Mouse (Mus musculus) layer of hippocampus, postnatal 25 days (tissue): ENCODE results near the gene Dusp5. TPM values are rescaled to one million over a fixed set of nuclear protein-coding genes. Genes with fewer than 3 reads are reported as not detected.
"Not testable (repeated sequence)": the region's sequence is repeated elsewhere in the genome, so short reads cannot be mapped to it uniquely, and the experiment has no call there.

Experiments used
- DNase-seq, 2 experiments: peaks; one replicate each; pipeline ENCODE4 v3.0.0; 2022; ENCODE audit warnings: mixed read lengths in 2 of 2, low spot score in 1 of 2; ENCODE audit errors: extremely low spot score in 1 of 2
- total RNA-seq, 2 experiments: library from RNA; stranded (reverse); gene quantifications; 2 replicates each; pipeline ENCODE4 v1.2.3; 2021

Dusp5 gene
- 10 to 100 TPM; 19.6 to 23.9 TPM for total RNA-seq

DNA sequence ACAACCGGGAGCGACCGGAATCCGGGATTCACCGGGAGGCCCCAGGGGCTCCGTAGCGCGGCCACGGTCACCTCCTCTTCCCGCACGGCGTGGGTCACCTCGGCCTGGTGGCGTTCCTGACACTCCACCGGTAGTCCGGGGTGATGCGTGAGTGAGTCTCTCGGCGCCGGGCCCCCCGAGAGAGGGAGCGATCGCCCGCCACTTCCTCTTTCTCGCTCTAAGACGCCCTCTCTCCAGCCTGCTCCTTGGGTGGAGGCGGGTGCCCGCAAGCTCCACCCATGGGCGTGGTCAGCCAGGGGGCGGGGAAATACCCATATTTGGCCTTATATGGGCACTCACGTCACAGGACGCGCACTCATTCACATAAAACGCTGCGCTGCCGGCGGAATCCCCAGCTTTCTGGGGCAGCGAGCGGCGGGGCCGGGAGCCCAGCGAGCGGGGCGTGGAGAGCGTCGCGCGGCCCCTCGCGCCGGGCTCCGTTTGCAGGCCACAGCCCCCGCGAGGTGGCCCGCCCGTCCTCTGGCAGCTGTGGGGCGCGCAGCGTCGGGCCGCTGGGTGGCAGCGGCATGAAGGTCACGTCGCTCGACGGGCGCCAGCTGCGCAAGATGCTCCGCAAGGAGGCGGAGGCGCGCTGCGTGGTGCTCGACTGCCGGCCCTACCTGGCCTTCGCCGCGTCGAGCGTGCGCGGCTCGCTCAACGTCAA is at the start of gene Dusp5:
Dusp5 (plus strand) TSS at position 358 of the 703 bp plus-strand sequence.
- DNase-seq = peak; percentile 88

DNA sequence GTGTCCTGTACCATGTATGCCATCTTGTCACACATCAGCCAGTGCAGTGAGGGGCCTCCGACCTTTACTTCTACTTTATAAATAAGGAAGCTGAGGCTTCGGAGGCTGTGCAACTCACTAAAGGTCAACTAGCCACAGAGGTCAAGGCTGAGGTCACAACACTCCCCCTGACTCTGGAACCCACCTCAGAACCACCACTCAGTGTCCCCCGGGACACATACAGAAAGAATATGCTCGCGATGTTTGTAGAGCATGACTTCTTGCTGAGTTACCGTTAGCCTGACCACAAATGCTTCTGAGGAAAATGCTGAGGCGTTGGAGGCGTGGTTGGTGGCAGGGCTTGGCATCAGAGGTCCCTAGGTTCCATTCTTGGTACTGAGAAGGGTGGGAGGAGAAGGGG is 49.3 kb upstream of the Dusp5 start:
- no peak for DNase-seq

GRCm38 (mm10) chr19:53482093-53482492 is 46.8 kb upstream of the Dusp5 start:
- DNase-seq = no peak

DNA sequence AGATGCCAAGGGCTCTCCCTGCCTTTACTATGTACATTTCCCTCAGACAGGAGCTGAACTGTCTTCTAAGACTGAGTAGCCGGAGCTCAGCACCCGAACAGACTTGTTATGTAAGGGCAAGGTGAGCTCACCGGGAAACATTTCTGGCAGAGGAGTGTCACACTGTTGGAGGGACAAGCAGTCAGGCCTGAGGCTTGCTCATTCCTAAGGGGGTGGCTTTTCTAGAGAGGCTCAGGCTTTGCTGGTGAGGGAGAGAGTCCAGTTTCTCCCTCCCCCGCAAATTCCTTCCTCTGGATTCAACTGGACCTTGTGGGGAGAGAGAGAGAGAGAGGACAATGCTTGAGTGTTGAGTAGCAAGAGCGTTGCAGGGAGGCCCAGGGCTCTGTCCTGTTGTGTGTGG is 46.4 kb upstream of the Dusp5 start:
- DNase-seq = no peak

GRCm38 (mm10) chr19:53483984-53484383 is 44.9 kb upstream of the Dusp5 start:
- no peak for DNase-seq

GRCm38 (mm10) chr19:53484918-53485317 is 44.0 kb upstream of the Dusp5 start:
- DNase-seq = no peak

- DNase-seq = no peak
These were observed 39.7 kb upstream of the Dusp5 start for GRCm38 (mm10) chr19:53489187-53489586.

DNA sequence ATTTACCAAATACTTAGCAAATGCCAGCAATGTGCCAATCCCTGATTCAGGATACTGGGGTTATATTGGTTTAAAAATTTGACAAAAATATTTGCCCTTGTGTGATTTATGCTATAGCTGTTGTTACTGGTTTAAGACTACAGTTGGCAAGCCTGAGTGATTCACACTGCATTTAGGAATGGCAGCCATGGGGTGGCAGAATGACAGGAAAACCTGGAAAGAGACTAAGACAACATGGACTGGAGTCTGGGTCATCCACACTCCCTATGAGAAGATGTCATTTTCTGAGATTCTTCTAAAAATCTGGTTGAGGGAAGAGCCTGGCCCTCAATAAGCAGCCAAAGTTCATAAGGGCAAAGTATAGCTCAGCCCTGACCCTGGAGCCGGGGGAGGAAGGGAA is 39.0 kb upstream of the Dusp5 start:
- no peak for DNase-seq

GRCm38 (mm10) chr19:53490898-53491297 is 38.0 kb upstream of the Dusp5 start:
- no peak for DNase-seq

DNA sequence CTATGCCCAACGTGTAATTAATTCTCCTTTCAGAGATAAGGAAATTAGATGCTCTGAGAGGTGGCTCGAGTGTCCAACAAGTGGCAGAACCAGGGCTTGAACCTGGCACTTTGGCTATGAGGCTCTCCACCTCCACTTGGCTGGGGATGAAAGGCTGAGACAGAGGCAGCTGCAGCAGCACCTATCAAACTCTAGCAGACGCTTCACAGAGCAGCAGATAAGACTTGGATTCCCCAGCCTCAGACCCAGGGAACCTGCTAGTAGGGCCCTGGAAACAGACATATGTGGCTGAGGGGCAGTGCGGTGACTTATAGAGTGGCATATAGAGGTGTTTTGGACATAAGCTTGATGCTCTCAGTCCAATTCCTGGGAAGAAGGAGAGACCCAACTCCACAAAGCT is 36.4 kb upstream of the Dusp5 start:
- no peak for DNase-seq

DNA sequence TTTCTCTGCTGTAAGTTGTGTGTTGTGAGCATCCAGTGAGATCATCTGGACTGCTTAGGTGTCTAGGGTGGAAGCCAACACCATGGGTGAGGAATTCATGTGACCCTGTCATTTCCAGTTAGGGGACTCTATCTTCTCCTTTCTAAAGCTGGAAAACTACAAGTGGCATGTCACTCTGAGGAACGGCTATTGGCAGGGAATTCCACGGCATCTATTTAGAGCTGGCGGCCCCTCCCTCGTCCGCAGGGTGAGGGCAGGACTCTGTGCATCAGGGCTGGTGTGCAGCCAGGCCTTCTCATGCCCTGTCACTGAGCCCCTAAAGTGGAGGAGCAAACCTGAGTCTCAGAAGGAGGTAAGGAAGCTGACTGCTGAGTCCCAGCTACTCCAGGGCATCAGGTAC is 35.0 kb upstream of the Dusp5 start:
- no peak for DNase-seq

DNA sequence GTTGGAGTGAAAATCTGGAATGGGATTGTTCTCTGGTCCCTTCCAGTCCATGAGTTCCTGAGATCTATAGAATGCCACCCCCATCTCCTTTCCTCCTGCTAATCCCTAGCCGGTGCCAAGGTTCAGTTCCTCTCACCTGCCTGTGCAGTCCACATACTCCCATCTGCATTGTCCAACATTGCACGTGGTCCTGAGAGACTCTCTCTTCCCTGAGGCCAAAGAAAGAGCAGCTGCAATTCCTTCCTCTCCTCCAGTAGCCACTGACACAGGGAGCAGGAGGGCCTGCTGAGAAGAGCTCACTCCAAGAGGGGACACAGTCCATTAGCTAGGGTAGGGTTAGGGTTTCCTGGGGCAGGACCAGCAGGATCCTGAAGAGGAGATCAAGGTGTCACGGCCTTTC is 31.0 kb upstream of the Dusp5 start:
- DNase-seq = no peak

GRCm38 (mm10) chr19:53499049-53499448 is 29.9 kb upstream of the Dusp5 start:
- DNase-seq = no peak

DNA sequence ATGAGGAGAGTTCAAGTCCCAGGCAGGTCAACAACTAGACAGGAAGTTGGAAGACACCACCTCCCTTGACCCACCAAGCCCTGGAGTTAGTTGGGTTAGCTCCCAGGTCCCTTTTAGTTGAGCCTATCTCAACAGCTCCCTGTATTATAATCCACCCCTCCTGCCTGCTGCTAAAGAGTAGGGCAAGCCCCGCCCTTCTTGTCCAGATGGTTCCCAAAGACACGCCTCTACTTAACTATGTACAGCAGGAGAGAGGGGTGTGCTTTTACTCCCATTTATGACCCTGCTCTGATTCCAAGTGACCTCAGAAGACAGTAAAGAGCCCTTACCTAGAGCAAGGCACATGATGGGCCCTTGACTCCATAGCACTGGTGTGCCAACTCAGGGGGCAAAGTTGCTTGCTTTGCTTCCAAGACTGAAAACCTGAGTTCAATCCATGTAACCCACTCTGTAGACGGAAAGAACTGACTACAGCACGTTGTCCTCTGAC is 29.4 kb upstream of the Dusp5 start:
- no peak for DNase-seq

DNA sequence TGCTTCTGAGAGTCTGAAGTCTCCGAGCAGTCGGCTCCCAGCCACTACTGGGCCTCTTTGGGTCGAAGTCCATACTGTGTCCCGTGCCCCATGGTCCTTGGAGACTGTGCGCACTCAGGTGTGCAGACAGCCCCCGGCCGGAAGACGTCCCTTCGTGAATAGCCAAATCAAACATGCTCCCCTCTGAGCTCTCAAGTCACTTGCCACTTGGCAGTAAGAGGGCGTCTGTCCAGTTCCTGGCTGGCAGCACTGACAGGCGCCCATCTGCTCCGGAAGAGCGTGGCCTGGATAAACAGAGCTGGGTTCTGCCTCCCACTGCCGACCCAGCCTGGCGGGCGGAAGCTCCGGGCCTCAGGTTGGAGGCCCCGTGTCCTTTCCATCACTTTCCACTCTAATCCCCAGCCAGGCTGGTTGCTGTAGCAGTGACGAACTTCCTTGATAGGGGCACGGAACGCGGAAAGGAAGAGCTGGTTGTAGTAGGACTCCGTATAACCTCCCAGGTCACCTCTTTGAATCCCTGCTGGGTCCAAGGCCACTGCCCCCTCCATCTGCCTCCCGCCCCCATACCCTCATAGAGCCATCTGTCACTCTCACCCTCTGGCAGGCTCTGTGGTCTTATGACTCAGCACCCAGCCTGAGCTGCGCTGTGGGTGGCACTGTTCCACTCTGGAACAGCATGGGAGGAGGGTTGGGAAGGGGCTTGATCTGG is 28.5 kb upstream of the Dusp5 start:
- peak; percentile 26 to 40 for DNase-seq

DNA sequence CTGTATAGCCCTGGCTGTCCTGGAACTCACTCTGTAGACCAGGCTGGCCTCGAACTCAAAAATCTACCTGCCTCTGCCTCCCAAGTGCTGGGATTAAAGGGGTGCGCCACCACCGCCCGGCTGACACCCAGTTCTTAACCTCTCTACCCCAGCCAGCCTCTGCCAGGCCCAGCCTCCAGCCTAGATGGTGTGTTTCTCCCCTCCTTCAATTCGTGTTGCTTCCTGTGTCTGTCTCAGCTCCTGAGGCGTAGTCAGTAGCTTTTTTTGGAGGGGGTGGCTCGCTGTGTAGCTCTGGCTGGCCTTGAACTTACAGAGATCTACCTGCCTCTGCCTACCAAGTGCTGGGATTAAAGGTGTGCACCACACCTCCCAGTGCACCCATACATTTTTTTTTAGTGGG is 27.7 kb upstream of the Dusp5 start:
- DNase-seq = not testable (repeated sequence)

- no peak for DNase-seq
These were observed 27.1 kb upstream of the Dusp5 start for GRCm38 (mm10) chr19:53501765-53502164.

DNA sequence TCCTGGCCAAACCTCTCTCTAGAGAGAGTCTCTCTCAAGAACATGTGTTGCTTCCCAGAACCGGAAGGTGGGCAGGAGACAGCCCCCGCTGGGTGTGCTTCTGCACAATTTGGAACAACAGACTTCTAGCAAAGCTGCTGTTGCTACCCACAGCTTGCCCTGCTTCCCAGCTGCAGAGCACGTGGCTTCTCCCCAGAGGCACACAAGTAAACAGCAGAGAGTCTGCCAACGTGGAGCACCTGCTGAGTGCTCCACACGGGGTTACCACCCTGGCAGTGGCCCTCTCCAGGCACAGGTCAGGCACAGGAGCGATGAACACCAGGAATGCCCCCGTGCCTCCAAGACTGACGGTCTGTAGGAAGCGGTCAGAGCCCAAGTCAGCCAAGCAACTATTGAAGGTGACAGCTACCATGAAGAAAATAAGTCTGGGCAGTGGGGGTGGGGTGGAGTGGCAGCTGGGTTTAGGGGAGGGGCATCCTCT is 26.0 kb upstream of the Dusp5 start:
- DNase-seq = no peak

GRCm38 (mm10) chr19:53504181-53504580 is 24.7 kb upstream of the Dusp5 start:
- no peak for DNase-seq

GRCm38 (mm10) chr19:53505728-53506127 is 23.2 kb upstream of the Dusp5 start:
- DNase-seq = no peak

DNA sequence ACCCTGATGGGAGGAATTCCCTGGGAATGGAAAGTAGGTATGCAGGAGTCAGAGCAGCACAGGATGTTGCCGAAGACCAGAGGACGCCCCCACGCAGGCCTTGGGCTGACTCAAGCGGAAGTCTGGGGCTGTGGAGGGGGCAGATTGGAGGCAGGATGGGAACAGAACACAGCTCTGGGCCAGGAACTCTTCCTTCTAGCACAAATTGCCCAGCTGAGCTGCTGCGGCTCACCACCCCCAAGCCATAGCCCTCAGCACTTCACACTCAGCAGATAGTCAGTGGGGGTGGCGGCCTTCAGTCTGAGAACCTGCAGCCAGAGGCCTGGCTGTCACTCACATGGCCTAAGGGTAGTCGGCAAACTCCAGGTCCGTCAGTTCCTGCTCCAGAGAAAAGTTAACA is 21.4 kb upstream of the Dusp5 start:
- no peak for DNase-seq
